Mouse (Mus musculus): Measurements from ENCODE around the gene Msl3l2.

- peak; percentile 73 for TF ChIP-seq CTCF (IDR thresholded peaks at IDR 0.05; ENCODE audit: low read depth)
- no peak; the same call in 1 of the 2 replicates for TF ChIP-seq EP300 (IDR thresholded peaks at IDR 0.05; ENCODE audit: low read depth)
These were observed at the start of gene Msl3l2 for GRCm38 (mm10) chr10:56106333-56106995.
